Mouse (Mus musculus) megakaryocyte, embryonic 14.5 days (primary cell): ENCODE results near the gene Gtsf1.

Experiments used
- FLI1 ChIP-seq: IDR thresholded peaks from 2 replicates; pipeline ENCODE4 v1.6.1; 2012; ENCODE audit warnings: low read length, inconsistent platforms, mixed read lengths
- GATA1 ChIP-seq: IDR thresholded peaks from 3 replicates; pipeline ENCODE4 v1.6.1; 2012; ENCODE audit warnings: mixed read lengths, low read length, inconsistent platforms, borderline replicate concordance

- TF ChIP-seq GATA1: no peak
- TF ChIP-seq FLI1: 0 out of 2 replicates have a peak, but pooled peaks have one; percentile 30
Measured at GRCm38 (mm10) chr15:103453551-103454218, 23.4 kb upstream of the Gtsf1 start, which contains the start of gene Nckap1l.
